Mouse (Mus musculus) urinary bladder, adult 2 months (tissue): ENCODE results near the gene Cypt2. TPM values are rescaled to one million over a fixed set of nuclear protein-coding genes. Genes with fewer than 3 reads are reported as not detected.
"Not testable (repeated sequence)": the region's sequence is repeated elsewhere in the genome, so short reads cannot be mapped to it uniquely, and the experiment has no call there.

ENCODE experiments used
- DNase-seq: peaks from one replicate; pipeline ENCODE4 v3.0.0; 2022; ENCODE audit warnings: low spot score
- polyA plus RNA-seq: library from polyadenylated mRNA; depleted of rRNA; stranded (reverse); fragments of >200 nt; gene quantifications from 2 replicates; pipeline ENCODE4 v1.2.3, GENCODE M21; 2012; rRNA removed

Gene Cypt2
- not detected in 2 replicates for polyA plus RNA-seq

GRCm38 (mm10) chrX:105499472-105499871 lies at the start of gene Cypt2:
Gene Cypt2, plus strand, starts transcription at chrX:105499772.
- DNase-seq = not testable (repeated sequence)

DNA sequence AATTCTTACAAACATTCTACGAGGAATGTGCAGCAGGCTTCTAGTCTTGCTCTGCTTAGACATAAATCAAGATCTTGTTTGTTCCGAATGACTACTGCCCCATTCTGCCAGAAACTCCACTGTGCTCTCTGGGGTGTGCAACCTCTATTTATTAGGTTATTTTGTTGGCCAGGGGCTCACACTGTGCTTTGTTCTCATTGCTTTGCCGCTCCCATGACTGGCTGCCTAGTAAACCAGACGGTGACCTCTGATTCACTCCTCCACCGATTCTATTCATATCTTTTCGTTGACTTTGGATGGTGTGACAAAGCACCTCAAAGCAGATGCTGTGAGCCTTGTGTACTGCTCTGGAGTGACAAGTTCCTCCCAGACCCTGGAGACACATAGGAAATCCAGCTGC lies 46.7 kb downstream of the Cypt2 start:
- DNase-seq = no peak
